Mouse (Mus musculus): Measurements from ENCODE around the gene Dgcr8.
A peak's percentile ranks its signal among the peaks of the same experiment; 100 is the strongest.

The Dgcr8 gene

GRCm38 (mm10) chr16:18248433-18249363 is 40.3 kb downstream of the Dgcr8 start, which contains the start of the genes Trmt2a and Ranbp1:
Gene Trmt2a (plus strand): TSS chr16:18248679.
Gene Ranbp1 (minus strand): TSS chr16:18248732.
- DNase-seq, result peak; percentile 99

- DNase-seq, result peak; percentile 63
These were observed 41.3 kb downstream of the Dgcr8 start for GRCm38 (mm10) chr16:18247521-18248399.

- DNase-seq, result no peak
These were observed 47.5 kb downstream of the Dgcr8 start for GRCm38 (mm10) chr16:18241581-18241980.

- no peak for DNase-seq
These were observed 52.2 kb downstream of the Dgcr8 start for GRCm38 (mm10) chr16:18236676-18237501.

GRCm38 (mm10) chr16:18235389-18236065 is 53.5 kb downstream of the Dgcr8 start:
- DNase-seq, result peak; percentile 82

GRCm38 (mm10) chr16:18234671-18235388 is 54.2 kb downstream of the Dgcr8 start, which contains the start of gene Zdhhc8:
Gene Zdhhc8 (minus strand): TSS chr16:18235136.
- DNase-seq, result peak; percentile 85

- DNase-seq, result no peak
These were observed 55.0 kb downstream of the Dgcr8 start for GRCm38 (mm10) chr16:18233919-18234670.

GRCm38 (mm10) chr16:18233451-18233850 is 55.6 kb downstream of the Dgcr8 start:
- no peak for DNase-seq

- DNase-seq, result no peak
These were observed 57.6 kb downstream of the Dgcr8 start for GRCm38 (mm10) chr16:18231451-18231850.

- DNase-seq, result no peak
These were observed 58.0 kb downstream of the Dgcr8 start for GRCm38 (mm10) chr16:18231047-18231446.

GRCm38 (mm10) chr16:18230617-18231016 is 58.4 kb downstream of the Dgcr8 start:
- no peak for DNase-seq

- no peak for DNase-seq
These were observed 59.4 kb downstream of the Dgcr8 start for GRCm38 (mm10) chr16:18229622-18230021.

- no peak for DNase-seq
These were observed 60.2 kb downstream of the Dgcr8 start for GRCm38 (mm10) chr16:18228856-18229255.

- no peak for DNase-seq
These were observed 61.1 kb downstream of the Dgcr8 start for GRCm38 (mm10) chr16:18227897-18228422.

GRCm38 (mm10) chr16:18227187-18227586 is 61.9 kb downstream of the Dgcr8 start:
- DNase-seq, result no peak

GRCm38 (mm10) chr16:18222188-18222587 is 66.9 kb downstream of the Dgcr8 start:
- no peak for DNase-seq

- DNase-seq, result no peak
These were observed 67.5 kb downstream of the Dgcr8 start for GRCm38 (mm10) chr16:18221543-18221898.

- no peak for DNase-seq
These were observed 68.0 kb downstream of the Dgcr8 start for GRCm38 (mm10) chr16:18220856-18221542.

GRCm38 (mm10) chr16:18220001-18220400 is 69.0 kb downstream of the Dgcr8 start:
- peak; percentile 58 for DNase-seq

All from embryo, embryonic 11 days (tissue).